Mouse (Mus musculus) NIH3T3 (cell line): Measurements from ENCODE around the gene Deaf1.

Source experiments
- DNase-seq: peaks from one replicate; pipeline ENCODE4 v3.0.0-alpha.2; 2012; ENCODE audit warnings: low read depth

Deaf1 gene

DNA sequence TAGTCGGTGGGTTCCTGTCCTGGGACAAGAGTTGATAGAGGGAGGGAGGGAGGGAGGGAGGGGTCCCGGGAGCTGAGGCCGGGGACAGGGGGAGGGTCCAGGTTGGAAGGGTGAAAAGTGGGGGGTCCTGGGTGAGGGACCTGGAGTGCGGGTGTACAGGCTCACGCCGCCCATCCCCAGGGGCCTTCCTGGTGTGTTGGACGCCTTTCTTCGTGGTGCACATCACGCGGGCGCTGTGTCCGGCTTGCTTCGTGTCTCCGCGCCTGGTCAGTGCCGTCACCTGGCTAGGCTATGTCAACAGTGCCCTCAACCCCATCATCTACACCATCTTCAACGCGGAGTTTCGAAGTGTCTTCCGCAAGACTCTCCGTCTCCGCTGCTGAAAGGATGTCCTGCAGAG lies 33.0 kb downstream of the Deaf1 start:
- no peak for DNase-seq

GRCm38 (mm10) chr7:141293852-141294471 lies 33.5 kb downstream of the Deaf1 start:
- no peak for DNase-seq

DNA sequence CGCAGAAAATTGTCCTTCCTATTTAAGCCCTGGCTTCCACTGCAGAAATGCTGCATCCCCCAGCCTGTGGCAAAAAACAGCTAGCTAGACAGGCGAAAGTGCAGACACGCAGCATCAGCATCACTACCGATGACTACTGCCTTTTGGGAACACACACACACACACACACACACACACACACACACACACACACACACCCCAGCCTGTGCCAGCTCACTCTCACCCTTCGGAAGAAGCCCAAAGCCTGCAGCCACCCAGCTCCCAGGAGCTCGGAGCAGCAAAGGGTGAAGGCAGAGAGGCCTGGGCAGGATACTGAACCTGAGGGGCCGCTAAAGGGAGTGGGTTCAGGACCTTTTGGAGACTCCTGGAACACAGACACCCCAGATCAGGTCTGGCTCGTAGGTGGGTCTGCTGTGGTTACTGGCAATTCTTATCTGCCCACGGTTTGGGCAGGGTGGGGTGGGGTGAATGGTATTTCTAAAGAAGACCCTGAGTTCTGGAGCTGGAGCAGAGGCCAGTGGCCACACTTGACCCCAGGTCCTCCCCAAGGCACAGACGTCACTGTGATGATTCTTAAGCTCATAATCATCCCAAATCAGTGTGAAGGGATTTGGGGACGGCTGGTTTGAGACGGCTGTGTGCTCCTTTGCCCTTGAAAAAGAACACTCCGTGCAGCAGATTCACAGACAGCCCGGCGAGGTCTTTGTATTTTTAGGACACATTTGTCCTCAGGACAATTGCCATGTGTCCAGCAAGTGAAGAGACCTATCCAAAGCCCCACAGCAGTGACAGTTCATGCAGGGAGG lies 34.7 kb downstream of the Deaf1 start:
- DNase-seq, result peak; percentile 10

- DNase-seq, result peak; percentile 7
Measured at GRCm38 (mm10) chr7:141291921-141292582, 35.4 kb downstream of the Deaf1 start, which contains the start of gene Drd4. Gene Drd4, plus strand, starts transcription at chr7:141292006.

GRCm38 (mm10) chr7:141288042-141288441 lies 39.4 kb downstream of the Deaf1 start:
- no peak for DNase-seq

GRCm38 (mm10) chr7:141282756-141283155 lies 44.7 kb downstream of the Deaf1 start:
- DNase-seq, result no peak

DNA sequence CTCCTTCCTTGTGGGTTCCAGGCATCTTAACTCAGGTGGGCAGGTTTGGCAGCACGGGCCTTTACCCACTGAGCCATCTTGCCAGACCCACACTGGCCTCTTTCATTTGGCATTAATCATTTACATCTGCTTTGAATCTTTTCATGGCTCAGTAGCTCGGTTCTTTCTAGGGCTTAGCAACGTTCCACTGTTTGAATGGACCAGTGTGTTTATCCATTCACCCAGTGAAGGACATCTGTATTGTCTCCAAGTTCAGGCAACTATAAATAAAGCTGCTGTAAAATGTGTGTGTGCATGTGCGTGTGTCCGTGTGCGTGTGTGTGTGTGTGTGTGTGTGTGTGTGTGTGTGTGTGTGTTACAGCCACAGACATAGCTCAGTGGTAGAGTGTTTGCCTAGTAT lies 46.0 kb downstream of the Deaf1 start:
- DNase-seq, result no peak

GRCm38 (mm10) chr7:141278766-141279590 lies 48.5 kb downstream of the Deaf1 start, which contains the start of gene Sct:
Gene Sct, minus strand, starts transcription at chr7:141279133.
- no peak for DNase-seq

DNA sequence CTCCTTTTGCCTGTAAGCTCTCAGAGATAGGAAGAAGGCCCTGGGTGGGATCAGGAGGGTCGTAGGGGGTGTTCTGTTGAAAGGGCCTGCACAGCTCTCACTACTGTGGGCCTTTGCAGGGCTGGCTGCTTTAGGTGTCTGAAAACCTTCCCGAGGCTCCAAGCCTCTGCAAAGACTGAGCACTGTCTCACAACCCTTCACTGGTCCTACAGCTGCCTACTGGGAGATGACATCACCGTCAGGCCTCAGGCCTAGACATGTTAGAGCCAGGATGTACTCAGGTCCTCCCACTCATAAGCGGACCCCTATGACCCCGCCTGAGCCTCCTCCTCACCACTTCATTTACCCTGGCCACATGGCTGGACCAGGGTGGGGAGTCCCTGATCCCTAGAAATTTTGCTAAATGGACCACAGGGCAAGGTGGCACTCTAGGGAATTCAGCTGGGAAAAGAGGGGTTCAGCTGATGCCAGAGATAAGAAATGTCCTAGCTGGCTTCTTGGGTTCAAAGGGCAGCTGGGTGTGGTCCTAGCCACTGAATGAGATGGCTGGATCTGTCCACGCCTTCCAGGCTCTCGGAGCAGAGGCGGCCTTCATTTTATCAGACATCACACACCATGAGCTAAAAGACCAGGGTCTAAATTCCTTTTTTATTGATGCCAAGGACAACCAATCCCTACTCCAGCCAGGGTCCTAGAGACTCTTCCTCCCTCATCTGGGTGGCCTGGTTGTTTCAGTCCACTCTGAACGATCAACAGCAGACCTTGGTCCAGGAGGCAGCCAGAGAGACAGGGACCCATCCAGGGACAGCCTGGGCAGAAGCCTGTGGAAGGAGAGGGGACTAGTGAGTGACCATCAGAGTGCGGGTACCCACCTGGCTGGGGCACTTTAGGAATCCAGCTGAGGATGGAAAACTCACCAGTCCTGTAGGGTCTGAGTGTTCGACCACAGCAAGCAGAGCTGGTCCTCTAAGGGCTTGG lies 49.5 kb downstream of the Deaf1 start:
- DNase-seq, result no peak

- no peak for DNase-seq
Measured at GRCm38 (mm10) chr7:141276546-141276945, 50.9 kb downstream of the Deaf1 start, which contains the start of gene Cdhr5. Gene Cdhr5, minus strand, starts transcription at chr7:141276786.

GRCm38 (mm10) chr7:141275356-141275755 lies 52.1 kb downstream of the Deaf1 start:
- no peak for DNase-seq

- no peak for DNase-seq
Measured at GRCm38 (mm10) chr7:141270631-141271030, 56.9 kb downstream of the Deaf1 start.

DNA sequence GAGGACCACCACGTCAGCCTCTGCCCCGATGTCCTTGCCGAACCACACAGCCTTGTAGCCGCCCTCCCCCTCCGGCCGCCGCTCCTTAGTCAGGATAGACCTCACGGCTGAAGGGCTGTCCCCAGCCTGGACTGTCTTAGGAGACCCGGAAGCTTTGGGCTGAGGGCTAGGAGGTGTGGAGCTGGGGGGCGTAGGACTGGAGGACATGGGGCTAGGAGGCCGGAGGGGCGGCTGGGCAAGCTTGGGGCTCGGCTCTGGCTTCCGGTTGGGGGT lies 58.3 kb downstream of the Deaf1 start:
- no peak for DNase-seq

DNA sequence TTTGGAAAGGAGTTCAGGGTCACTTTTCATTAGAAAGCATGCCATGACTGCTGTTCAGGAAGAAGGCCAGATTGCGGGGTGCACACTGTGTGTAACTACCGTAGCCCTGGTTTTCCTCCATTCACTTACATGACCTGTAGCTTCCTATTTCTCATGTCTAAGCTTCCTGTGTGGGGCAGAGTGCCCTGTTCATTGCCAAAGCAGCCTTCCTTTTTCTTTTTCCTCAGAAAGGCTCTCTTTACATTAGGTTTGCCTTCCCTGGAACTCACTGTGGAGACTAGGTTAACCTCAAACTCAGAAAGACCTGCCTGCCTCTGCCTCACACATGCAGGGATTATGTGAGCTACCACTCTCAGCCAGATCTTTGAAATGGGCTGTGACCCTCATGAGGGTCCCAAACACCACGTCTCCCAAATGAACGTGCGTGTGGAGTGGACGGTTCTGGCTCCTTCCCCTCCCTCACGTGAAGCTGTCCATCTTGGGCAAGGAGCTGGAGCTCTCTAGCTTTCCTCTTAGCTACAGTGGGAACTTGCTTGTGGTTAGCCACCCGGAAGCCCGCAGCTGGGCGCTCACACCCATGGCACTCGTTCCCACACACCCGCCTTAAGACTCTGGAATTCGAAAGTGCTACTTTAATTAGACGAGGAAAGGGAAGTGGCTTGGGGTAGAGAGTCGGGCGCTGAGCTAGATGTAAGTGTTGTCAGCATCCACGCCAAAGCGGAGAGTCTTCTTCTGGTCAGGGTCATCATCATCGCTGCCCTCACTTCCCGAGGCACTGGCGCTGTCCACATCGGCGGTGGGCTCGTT lies 58.8 kb downstream of the Deaf1 start:
- DNase-seq, result no peak

- DNase-seq, result peak; percentile 65
Measured at GRCm38 (mm10) chr7:141265739-141266561, 61.5 kb downstream of the Deaf1 start, which contains the start of gene Irf7. Gene Irf7, minus strand, starts transcription at chr7:141266481.

GRCm38 (mm10) chr7:141265411-141265738 lies 62.1 kb downstream of the Deaf1 start:
- DNase-seq, result no peak

DNA sequence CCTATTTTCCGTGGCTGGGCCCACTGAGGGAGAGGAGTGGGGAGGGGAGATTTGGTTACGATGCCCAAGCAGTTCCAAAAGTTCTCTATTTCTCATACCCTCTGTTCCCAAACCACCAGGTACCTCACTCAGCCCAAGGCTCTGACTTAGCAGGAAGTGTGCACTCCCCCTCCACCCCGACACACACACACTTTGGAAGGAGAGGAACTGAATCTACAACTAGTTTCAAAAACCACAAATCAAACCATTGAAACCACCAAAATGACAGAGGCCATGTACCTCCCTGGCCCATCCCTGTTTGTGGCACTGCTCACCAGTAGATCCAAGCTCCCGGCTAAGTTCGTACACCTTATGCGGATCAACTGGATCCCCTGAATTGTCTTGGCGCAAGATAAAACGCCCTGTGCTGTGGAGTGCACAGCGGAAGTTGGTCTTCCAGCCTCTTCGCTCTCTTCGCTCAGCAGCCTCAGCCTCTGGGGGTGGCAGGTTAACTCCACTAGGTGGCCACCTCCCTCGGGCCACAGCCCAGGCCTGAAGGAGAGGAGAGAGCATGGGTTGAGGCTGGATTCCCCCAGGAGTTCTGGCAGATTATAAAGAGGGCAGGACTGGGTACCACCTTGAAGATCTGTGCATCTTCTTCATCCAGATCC lies 62.6 kb downstream of the Deaf1 start:
- peak; percentile 24 for DNase-seq

DNA sequence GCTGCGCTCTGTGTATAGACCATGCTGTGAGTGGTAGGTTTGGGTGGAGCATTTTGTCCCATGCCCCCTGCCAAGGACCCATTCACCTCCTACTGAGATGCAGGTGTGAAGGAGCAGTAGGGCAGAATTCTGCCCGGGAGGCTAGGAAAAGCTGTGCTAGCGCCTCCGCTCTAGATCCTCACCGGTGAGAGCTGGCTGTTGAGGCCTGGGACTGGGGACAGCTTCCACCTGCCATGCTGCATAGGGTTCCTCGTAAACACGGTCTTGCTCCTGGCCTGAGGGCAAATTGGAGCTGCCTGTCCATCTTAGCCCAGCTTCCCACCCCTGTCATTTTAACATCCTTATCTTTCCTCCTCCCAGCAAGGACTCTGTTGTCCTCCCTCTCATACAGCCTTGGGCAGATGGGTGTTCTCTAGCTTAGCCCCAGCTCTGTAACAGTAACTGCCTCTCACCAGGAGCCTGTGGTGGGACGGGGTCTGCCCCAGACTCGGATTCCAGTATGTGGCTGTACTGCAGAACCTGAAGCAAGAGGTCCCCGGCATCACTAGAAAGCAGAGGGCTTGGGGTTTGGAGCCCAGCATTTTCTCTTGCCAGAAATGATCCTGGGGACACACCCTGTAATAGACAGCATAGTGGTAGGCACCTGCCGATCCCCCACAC lies 63.3 kb downstream of the Deaf1 start:
- DNase-seq, result no peak
